Mouse (Mus musculus) ES-CJ7 (cell line): ENCODE results near the gene Trmt10a.

ENCODE experiments used
- DNase-seq: peaks from one replicate; pipeline ENCODE4 v3.0.0; 2011; ENCODE audit warnings: low read depth, low spot score

Gene Trmt10a

DNA sequence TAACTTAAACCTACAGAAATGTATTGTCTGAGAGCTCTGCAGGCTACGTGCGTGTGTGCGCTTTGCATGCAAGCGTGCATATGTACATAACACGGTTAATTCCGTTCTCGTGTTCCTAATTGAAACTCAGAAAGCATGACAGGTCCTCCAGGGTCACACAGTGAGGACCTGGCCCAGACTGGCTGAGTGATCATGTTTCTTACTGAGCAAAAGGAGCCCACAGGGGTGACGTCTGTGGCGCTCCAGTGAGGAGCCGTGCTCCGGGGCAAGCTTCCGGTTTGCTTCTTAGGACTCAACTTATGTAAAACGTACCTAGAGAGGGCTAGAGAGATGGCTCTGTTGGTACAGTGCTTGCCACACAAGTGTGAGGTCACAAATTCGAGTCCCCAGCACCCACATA is 53.8 kb downstream of the Trmt10a start:
- DNase-seq: no peak

DNA sequence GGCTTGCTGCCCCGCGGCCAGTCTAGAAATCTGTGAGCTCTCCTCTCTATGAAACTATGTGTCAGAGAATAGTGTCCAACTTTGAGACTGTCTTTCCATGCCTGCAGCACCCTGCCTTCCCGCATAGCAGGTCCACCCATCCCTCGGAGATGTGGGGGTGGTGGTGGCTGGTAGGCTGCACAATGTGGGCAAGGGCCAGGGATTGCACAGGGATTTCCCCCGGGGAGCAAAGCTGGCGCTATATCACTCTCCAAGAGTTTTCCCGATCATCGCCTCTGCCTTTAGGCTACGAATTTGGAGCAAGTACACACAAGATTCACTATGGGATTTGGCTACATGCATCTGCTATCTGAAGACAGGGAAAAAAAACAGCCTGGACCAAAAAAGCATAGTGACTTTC is 54.3 kb downstream of the Trmt10a start:
- DNase-seq: no peak

DNA sequence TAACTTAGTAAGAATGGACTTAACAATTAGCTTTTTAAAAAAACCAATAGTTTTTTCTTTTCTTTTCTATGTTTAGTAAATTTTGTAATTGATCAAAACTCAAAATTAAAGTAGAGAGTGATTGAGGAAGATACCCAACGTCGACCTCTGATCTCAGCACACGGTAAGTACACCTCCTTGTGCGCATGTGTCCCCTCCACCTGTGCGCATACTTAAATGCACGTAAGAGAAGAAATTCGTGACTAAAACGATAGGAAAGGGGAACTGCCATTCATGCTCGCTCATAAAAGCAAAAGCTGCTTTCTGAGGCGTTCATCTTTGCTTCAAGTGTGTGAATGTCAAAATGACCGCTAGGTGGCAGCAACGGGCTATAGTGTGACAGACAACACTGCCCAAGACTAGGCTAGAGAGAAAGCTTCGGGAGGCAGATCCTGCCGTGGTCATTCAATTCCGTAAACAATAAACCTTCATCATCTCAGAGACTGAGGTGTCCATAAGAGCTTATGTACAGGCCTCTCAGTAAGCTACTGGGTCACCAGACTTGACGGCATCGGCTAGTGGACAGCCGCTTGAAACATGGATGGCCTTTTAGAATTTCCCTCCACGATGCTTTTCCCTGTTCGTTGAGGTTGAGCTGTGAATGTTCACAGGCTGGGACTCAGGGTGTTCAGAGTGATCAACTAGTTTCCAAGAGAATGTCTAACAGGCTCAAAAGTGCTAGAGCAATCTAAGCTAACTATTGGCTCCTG is 54.9 kb downstream of the Trmt10a start:
- peak; percentile 88 for DNase-seq

DNA sequence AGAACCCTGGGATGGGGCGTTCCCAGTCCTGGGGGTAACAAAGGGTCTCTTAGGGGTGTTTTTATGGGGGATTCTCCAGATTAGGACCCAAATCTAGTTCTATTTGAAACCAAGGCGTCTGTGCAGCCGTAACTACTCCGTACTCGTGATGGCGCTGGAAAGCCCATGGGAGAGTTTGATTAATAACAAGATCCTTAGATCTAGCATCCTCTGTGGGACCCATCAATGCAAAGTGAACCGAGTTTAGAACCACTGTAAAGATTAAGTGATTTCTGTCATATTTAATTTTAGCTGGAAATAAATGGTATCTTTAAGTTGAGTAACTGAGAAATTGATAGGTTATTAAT is 55.4 kb downstream of the Trmt10a start:
- no peak for DNase-seq

DNA sequence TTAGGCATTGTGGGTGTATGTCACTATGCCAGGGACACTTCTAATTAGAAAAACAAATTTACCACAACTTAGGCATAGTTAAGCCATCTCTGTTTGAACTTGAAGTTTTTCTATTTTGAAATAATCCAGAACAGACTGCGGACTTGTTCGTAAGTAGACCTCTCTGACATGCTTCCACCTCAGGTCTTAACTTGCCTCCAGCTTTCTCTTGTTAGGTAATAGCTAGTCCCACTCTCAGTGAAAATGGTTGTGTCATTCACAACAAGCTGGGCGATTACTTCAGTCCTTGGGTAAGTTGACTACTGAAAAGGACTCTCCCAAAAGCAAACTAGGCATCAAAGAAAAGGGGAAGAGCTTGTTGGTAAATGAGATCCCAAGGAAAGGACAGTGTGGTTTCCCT is 65.6 kb downstream of the Trmt10a start:
- DNase-seq: no peak
